Mouse (Mus musculus) midbrain, embryonic 15.5 days (tissue): Measurements from ENCODE around the gene Trim28. TPM values are rescaled to one million over a fixed set of nuclear protein-coding genes. Genes with fewer than 3 reads are reported as not detected.
A peak's percentile ranks its signal among the peaks of the same experiment; 100 is the strongest.

Experiments used
- ATAC-seq: fragments of 200-750 bp; cut with Nextera tagmentation; replicated peaks from 2 replicates; pipeline ENCODE4 v1.8.0; 2017; ENCODE audit warnings: moderate TSS enrichment
- H3K27ac ChIP-seq: fragments of 300-500 bp; sonication (generic); 2 replicates; pipeline ENCODE4 v1.5.1; 2015; ENCODE audit warnings: mild to moderate bottlenecking, inconsistent platforms
- H3K27me3 ChIP-seq: fragments of 300-500 bp; sonication (generic); replicated peaks from 2 replicates; pipeline ENCODE4 v1.6.1; 2015; ENCODE audit warnings: inconsistent platforms
- H3K36me3 ChIP-seq: fragments of 300-500 bp; sonication (generic); replicated peaks from 2 replicates; pipeline ENCODE4 v1.6.1; 2015; ENCODE audit warnings: inconsistent platforms
- H3K4me1 ChIP-seq: fragments of 300-500 bp; sonication (generic); 2 replicates; pipeline ENCODE4 v1.6.1; 2015; ENCODE audit warnings: inconsistent platforms
- H3K4me2 ChIP-seq: fragments of 300-500 bp; sonication (generic); 2 replicates; pipeline ENCODE4 v1.6.1; 2015; ENCODE audit warnings: inconsistent platforms, mild to moderate bottlenecking, moderate library complexity
- H3K4me3 ChIP-seq: fragments of 300-500 bp; sonication (generic); 2 replicates; pipeline ENCODE4 v1.5.1; 2015; ENCODE audit warnings: mild to moderate bottlenecking, inconsistent platforms
- H3K9ac ChIP-seq: fragments of 300-500 bp; sonication (generic); 2 replicates; pipeline ENCODE4 v1.6.1; 2015; ENCODE audit warnings: mild to moderate bottlenecking, inconsistent platforms
- H3K9me3 ChIP-seq: fragments of 300-500 bp; sonication (generic); 2 replicates; pipeline ENCODE4 v1.6.1; 2016; ENCODE audit warnings: inconsistent platforms
- WGBS: fragments of 180-500 bp; shearing (Covaris S2); methylation state at CpG from one replicate; pipeline ENCODE4 v1.1.7; 2015; ENCODE audit warnings: mixed read lengths; 5-methylcytosine and 5-hydroxymethylcytosine counted together
- polyA plus RNA-seq: library from polyadenylated mRNA; unstranded; fragments of >200 nt; fragmentation: Nextera tagmentation; extraction: Ambion mirVana; gene quantifications from 2 replicates; pipeline ENCODE4 v1.2.1, GENCODE M21; 2015

Gene Trim28
- polyA plus RNA-seq, 1 experiment from 2014 or later, result 229 TPM

- H3K27me3 ChIP-seq, result no peaks in the 10 kb centered on the region
- H3K4me1 ChIP-seq, result peaks cover 33% of the 10 kb centered on the region
- peak overlapping the region; percentile 86 for H3K4me3 ChIP-seq
- peak; percentile 92 for ATAC-seq
- peak overlapping the region; percentile 97 for H3K4me2 ChIP-seq
- peak overlapping the region; percentile 85 for H3K9ac ChIP-seq
- H3K36me3 ChIP-seq, result peaks cover 22% of the 10 kb centered on the region
- H3K9me3 ChIP-seq, result no peaks in the 10 kb centered on the region
- under 1% methylated on average over 80 of the region's 95 CpGs for WGBS
- H3K27ac ChIP-seq, result peak overlapping the region; percentile 99
Measured at GRCm38 (mm10) chr7:13023928-13024731, 25.2 kb downstream of the Trim28 start.

- ATAC-seq, result peak; percentile 70
- peaks cover 28% of the 10 kb centered on the region for H3K36me3 ChIP-seq
Measured at GRCm38 (mm10) chr7:13024805-13025204, 25.9 kb downstream of the Trim28 start.

GRCm38 (mm10) chr7:13025511-13026112 is 26.7 kb downstream of the Trim28 start:
- ATAC-seq, result no peak
- WGBS, result 24% methylated on average over 4 of the region's 4 CpGs
- Histone ChIP-seq H3K27ac (peak overlapping the region; percentile 99; the same call in 1 of the 2 replicates), H3K4me2 (peak overlapping the region; percentile 97), H3K4me1 (peaks cover 33% of the 10 kb centered on the region), H3K27me3 (no peaks in the 10 kb centered on the region), H3K9me3 (no peaks in the 10 kb centered on the region), H3K9ac (peak overlapping the region; percentile 85), H3K4me3 (peak overlapping the region; percentile 86), H3K36me3 (peaks cover 37% of the 10 kb centered on the region)

More at GRCm38 (mm10) chr7:13024805-13025204, 25.9 kb downstream of the Trim28 start:
- peak overlapping the region; percentile 86 for H3K4me3 ChIP-seq
- 1% methylated on average over 31 of the region's 44 CpGs for WGBS
- no peaks in the 10 kb centered on the region for H3K9me3 ChIP-seq
- H3K9ac ChIP-seq, result peak overlapping the region; percentile 85
- H3K4me2 ChIP-seq, result peak overlapping the region; percentile 97
- peaks cover 33% of the 10 kb centered on the region for H3K4me1 ChIP-seq
- H3K27ac ChIP-seq, result peak overlapping the region; percentile 99
- H3K27me3 ChIP-seq, result no peaks in the 10 kb centered on the region

- Histone ChIP-seq H3K4me2 (no peak overlapping the region), H3K4me3 (no peak overlapping the region), H3K9me3 (no peaks in the 10 kb centered on the region), H3K36me3 (peaks cover 60% of the 10 kb centered on the region), H3K27me3 (no peaks in the 10 kb centered on the region), H3K9ac (no peak overlapping the region), H3K4me1 (peaks cover 34% of the 10 kb centered on the region), H3K27ac (no peak overlapping the region)
- ATAC-seq, result no peak
- 88% methylated on average over 4 of the region's 4 CpGs for WGBS
Measured at GRCm38 (mm10) chr7:13028986-13029385, 30.1 kb downstream of the Trim28 start.

- Histone ChIP-seq H3K9me3 (no peaks in the 10 kb centered on the region), H3K36me3 (peaks cover 67% of the 10 kb centered on the region), H3K27me3 (no peaks in the 10 kb centered on the region), H3K4me3 (no peak overlapping the region), H3K4me2 (no peak overlapping the region), H3K27ac (no peak overlapping the region), H3K4me1 (peaks cover 42% of the 10 kb centered on the region), H3K9ac (no peak overlapping the region)
- ATAC-seq, result no peak
- 68% methylated on average over 5 of the region's 5 CpGs for WGBS
Measured at GRCm38 (mm10) chr7:13031069-13031468, 32.2 kb downstream of the Trim28 start.

GRCm38 (mm10) chr7:13031983-13032382 is 33.1 kb downstream of the Trim28 start:
- H3K4me2 ChIP-seq, result no peak overlapping the region
- H3K9ac ChIP-seq, result no peak overlapping the region
- H3K27me3 ChIP-seq, result no peaks in the 10 kb centered on the region
- H3K27ac ChIP-seq, result peak overlapping the region; percentile 34; the same call in 1 of the 2 replicates
- H3K36me3 ChIP-seq, result peaks cover 68% of the 10 kb centered on the region
- no peak overlapping the region for H3K4me3 ChIP-seq
- no peaks in the 10 kb centered on the region for H3K9me3 ChIP-seq
- WGBS, result 83% methylated on average over 2 of the region's 2 CpGs
- no peak for ATAC-seq
- H3K4me1 ChIP-seq, result peaks cover 42% of the 10 kb centered on the region

GRCm38 (mm10) chr7:13032541-13032940 is 33.6 kb downstream of the Trim28 start:
- Histone ChIP-seq H3K9me3 (no peaks in the 10 kb centered on the region), H3K4me2 (no peak overlapping the region), H3K36me3 (peaks cover 65% of the 10 kb centered on the region), H3K27ac (no peak overlapping the region), H3K9ac (no peak overlapping the region), H3K4me3 (no peak overlapping the region), H3K4me1 (peaks cover 42% of the 10 kb centered on the region), H3K27me3 (no peaks in the 10 kb centered on the region)
- no peak for ATAC-seq
- WGBS, result 87% methylated on average over 7 of the region's 7 CpGs

- H3K27me3 ChIP-seq, result no peaks in the 10 kb centered on the region
- ATAC-seq, result no peak
- H3K36me3 ChIP-seq, result peaks cover 55% of the 10 kb centered on the region
- H3K9me3 ChIP-seq, result no peaks in the 10 kb centered on the region
- H3K4me1 ChIP-seq, result peaks cover 43% of the 10 kb centered on the region
- 47% methylated on average over 13 of the region's 13 CpGs for WGBS
- peak overlapping the region; percentile 73 for H3K4me2 ChIP-seq
- H3K9ac ChIP-seq, result peak overlapping the region; percentile 85
- peak overlapping the region; percentile 95 for H3K27ac ChIP-seq
- H3K4me3 ChIP-seq, result peak overlapping the region; percentile 62
Measured at GRCm38 (mm10) chr7:13033451-13034147, 34.7 kb downstream of the Trim28 start.

GRCm38 (mm10) chr7:13034148-13034977 is 35.4 kb downstream of the Trim28 start, which contains the start of gene Chmp2a:
Gene Chmp2a, minus strand, starts transcription at chr7:13034807.
- Histone ChIP-seq H3K4me3 (peak within 1 kb of the TSS; percentile 62), H3K4me1 (peaks cover 51% of the 10 kb centered on the region), H3K9ac (peak within 1 kb of the TSS; percentile 85), H3K27ac (peak within 1 kb of the TSS; percentile 95), H3K4me2 (peak within 1 kb of the TSS; percentile 73), H3K9me3 (no peaks in the 10 kb centered on the region), H3K36me3 (peaks cover 47% of the 10 kb centered on the region), H3K27me3 (no peaks in the 10 kb centered on the region)
- peak; percentile 81 for ATAC-seq
- WGBS, result under 1% methylated on average over 45 of the region's 45 CpGs

GRCm38 (mm10) chr7:13035211-13035855 is 36.4 kb downstream of the Trim28 start:
- Histone ChIP-seq H3K9ac (no peak overlapping the region), H3K4me2 (peak overlapping the region; percentile 73), H3K9me3 (no peaks in the 10 kb centered on the region), H3K27ac (peak overlapping the region; percentile 95), H3K27me3 (no peaks in the 10 kb centered on the region), H3K36me3 (peaks cover 38% of the 10 kb centered on the region), H3K4me3 (peak overlapping the region; percentile 62), H3K4me1 (peaks cover 51% of the 10 kb centered on the region)
- no peak; the same call in 1 of the 2 replicates for ATAC-seq
- 89% methylated on average over 17 of the region's 17 CpGs for WGBS

GRCm38 (mm10) chr7:13036806-13037205 is 37.9 kb downstream of the Trim28 start:
- Histone ChIP-seq H3K9ac (peak overlapping the region; percentile 99), H3K9me3 (no peaks in the 10 kb centered on the region), H3K4me2 (peak overlapping the region; percentile 75), H3K4me1 (peaks cover 51% of the 10 kb centered on the region), H3K27me3 (peaks cover 5% of the 10 kb centered on the region), H3K27ac (peak overlapping the region; percentile 100), H3K4me3 (peak overlapping the region; percentile 79), H3K36me3 (peaks cover 23% of the 10 kb centered on the region)
- ATAC-seq, result no peak
- WGBS, result 45% methylated on average over 4 of the region's 4 CpGs
